ENCODE assay signal across 9 mouse cellular contexts in the genomic region with DNA sequence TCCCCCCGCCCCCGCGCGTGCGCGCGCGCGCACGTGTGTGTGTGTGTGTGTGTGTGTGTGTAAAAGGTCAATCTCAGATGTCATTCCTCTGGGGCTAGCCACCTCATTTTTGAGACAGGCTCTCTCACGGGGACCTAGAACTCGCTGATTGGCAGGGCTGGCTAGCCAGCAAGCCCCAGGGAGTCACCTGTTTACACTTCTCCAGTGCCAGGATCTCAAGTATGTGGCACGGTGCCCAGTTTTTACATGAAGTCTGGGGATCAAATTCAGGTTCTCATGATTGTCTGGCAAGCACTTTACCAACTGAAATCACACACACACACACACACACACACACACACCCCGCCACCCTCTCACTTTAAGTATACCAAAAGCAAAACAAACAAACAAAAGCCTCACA. TPM values are rescaled to one million over a fixed set of nuclear protein-coding genes. Genes with fewer than 3 reads are reported as not detected.
DNase-seq lines count a peak whose midpoint lies in the region; ATAC-seq and TF ChIP-seq lines count a peak whose summit lies in the region.
"Had no signal": no experiment of that assay in that cellular context is flagged by ENCODE, and none has a peak within 500 bp of the region (broad histone marks: within the 10 kb centered on the region; RNA-seq: fewer than 3 reads in every experiment).

No protein-coding gene starts in this region.

- WGBS in heart, embryonic 16.5 days, result 72% methylated on average over 14 of the region's 14 CpGs
- 69% methylated on average over 14 of the region's 14 CpGs for WGBS in lung, postnatal 0 days
- 95% methylated on average over 14 of the region's 14 CpGs for WGBS in midbrain, embryonic 10.5 days

- peak; percentile 21 for DNase-seq in cerebellum, adult 9-10 months
- DNase-seq in cerebellum, adult 8-10 months, result no peak
- peak; percentile 55 to 66 for DNase-seq in cerebellum, postnatal 14 days
- DNase-seq in lung, postnatal 0 days (ENCODE audit: low spot score), result peak; percentile 71
- no peak for DNase-seq in frontal cortex, postnatal 10 days (ENCODE audit: low spot score in 2 of 2)
- DNase-seq in midbrain, embryonic 10.5 days (ENCODE audit: low spot score), result no peak
- no peak for DNase-seq in layer of hippocampus, adult 18-20 months (ENCODE audit: low spot score in 2 of 2)
- DNase-seq: liver, embryonic 13.5 days had no signal

- peak; percentile 63; the same call in 1 of the 2 replicates for ATAC-seq in heart, embryonic 16.5 days (replicated peaks; ENCODE audit: extremely low read depth, insufficient read depth, low FRiP score)
- ATAC-seq in lung, postnatal 0 days, result peak; percentile 80

- H3K27me3 ChIP-seq in heart, embryonic 16.5 days (ENCODE audit: control insufficient read depth, insufficient read depth, low read length), result no peaks in the 10 kb centered on the region
- H3K27me3 ChIP-seq in lung, postnatal 0 days (replicated peaks; ENCODE audit: insufficient read depth, low read length), result no peaks in the 10 kb centered on the region
- H3K27me3 ChIP-seq in midbrain, embryonic 10.5 days (ENCODE audit: low read depth, poor library complexity, severe bottlenecking), result no peaks in the 10 kb centered on the region
- H3K27me3 ChIP-seq: liver, embryonic 13.5 days had no signal

- 0 out of 2 replicates have a peak, but pooled peaks have one; percentile 19 for TF ChIP-seq EP300 in lung, postnatal 0 days (IDR thresholded peaks at IDR 0.05)

- no peak overlapping the region for H3K4me2 ChIP-seq in heart, embryonic 16.5 days (ENCODE audit: low read depth, low read length)
- no peak overlapping the region for H3K4me2 ChIP-seq in lung, postnatal 0 days (replicated peaks; ENCODE audit: low read depth, low read length)
- H3K4me2 ChIP-seq: liver, embryonic 13.5 days had no signal

- no peak overlapping the region for H3K9ac ChIP-seq in heart, embryonic 16.5 days (ENCODE audit: low read length)
- no peak overlapping the region for H3K9ac ChIP-seq in lung, postnatal 0 days (replicated peaks; ENCODE audit: low read depth)
- H3K9ac ChIP-seq: liver, embryonic 13.5 days had no signal

- peaks cover 30% of the 10 kb centered on the region for H3K4me1 ChIP-seq in heart, embryonic 16.5 days (ENCODE audit: control insufficient read depth, insufficient read depth, low read length)
- H3K4me1 ChIP-seq in lung, postnatal 0 days (ENCODE audit: insufficient read depth, low read depth, low read length), result peaks cover 4% of the 10 kb centered on the region
- H3K4me1 ChIP-seq in midbrain, embryonic 10.5 days, result no peaks in the 10 kb centered on the region
- H3K4me1 ChIP-seq: liver, embryonic 13.5 days had no signal

- no peak for TF ChIP-seq CTCF in lung, postnatal 0 days (IDR thresholded peaks at IDR 0.05)

- H3K9me3 ChIP-seq in heart, embryonic 16.5 days (replicated peaks; ENCODE audit: control insufficient read depth, low read length), result no peaks in the 10 kb centered on the region
- no peaks in the 10 kb centered on the region for H3K9me3 ChIP-seq in lung, postnatal 0 days (ENCODE audit: low read length)
- H3K9me3 ChIP-seq in midbrain, embryonic 10.5 days (replicated peaks), result no peaks in the 10 kb centered on the region
- H3K9me3 ChIP-seq: liver, embryonic 13.5 days had no signal

- H3K4me3 ChIP-seq in heart, embryonic 16.5 days (ENCODE audit: low read length), result no peak overlapping the region
- no peak overlapping the region for H3K4me3 ChIP-seq in lung, postnatal 0 days (ENCODE audit: low read depth, low read length)
- no peak overlapping the region for H3K4me3 ChIP-seq in midbrain, embryonic 10.5 days
- H3K4me3 ChIP-seq: liver, embryonic 13.5 days had no signal

- peak overlapping the region; percentile 82 for H3K27ac ChIP-seq in heart, embryonic 16.5 days (ENCODE audit: low read length)
- no peak overlapping the region for H3K27ac ChIP-seq in lung, postnatal 0 days (ENCODE audit: low read length)
- H3K27ac ChIP-seq in midbrain, embryonic 10.5 days (replicated peaks), result no peak overlapping the region
- H3K27ac ChIP-seq: liver, embryonic 13.5 days had no signal

- H3K36me3 ChIP-seq in heart, embryonic 16.5 days (ENCODE audit: control insufficient read depth, insufficient read depth), result peaks cover 5% of the 10 kb centered on the region; the same call in 1 of the 2 replicates
- no peaks in the 10 kb centered on the region for H3K36me3 ChIP-seq in lung, postnatal 0 days (ENCODE audit: insufficient read depth, low read length)
- peaks cover 65% of the 10 kb centered on the region for H3K36me3 ChIP-seq in midbrain, embryonic 10.5 days
- H3K36me3 ChIP-seq: liver, embryonic 13.5 days had no signal

RNA-seq across cellular contexts. Expression of a gene that starts 26.9 kb away (rescaled TPM):
- polyA plus RNA-seq in heart, embryonic 16.5 days (2015; fragmentation: Nextera tagmentation; extraction: Ambion mirVana), result 44.2 and 44.5 TPM in 2 replicates
- 23.9 and 26.6 TPM in 2 replicates for polyA plus RNA-seq in lung, postnatal 0 days (2015; fragmentation: Nextera tagmentation; extraction: Ambion mirVana)
- polyA plus RNA-seq in midbrain, embryonic 10.5 days (2016; fragmentation: Nextera tagmentation; extraction: Ambion mirVana), result 309 and 330 TPM in 2 replicates
- total RNA-seq in layer of hippocampus, adult 18-20 months (2021), result 10 to 100 TPM; 12.8 to 14.6 TPM

RNA-seq across cellular contexts. Expression of a gene that starts 42.0 kb away (rescaled TPM):
- polyA plus RNA-seq in heart, embryonic 16.5 days (2015; fragmentation: Nextera tagmentation; extraction: Ambion mirVana), result 26.0 and 27.1 TPM in 2 replicates
- 15.3 and 15.8 TPM in 2 replicates for polyA plus RNA-seq in lung, postnatal 0 days (2015; fragmentation: Nextera tagmentation; extraction: Ambion mirVana)
- 5.2 and 7.0 TPM in 2 replicates for polyA plus RNA-seq in midbrain, embryonic 10.5 days (2016; fragmentation: Nextera tagmentation; extraction: Ambion mirVana)
- total RNA-seq in layer of hippocampus, adult 18-20 months (2021), result 1 to 10 TPM; 8.4 to 9.8 TPM

Comparison
In these comparisons a context has a peak if more than half of its experiments do, and no peak if none do; other contexts are left out.
1. DNase-seq: peak in cerebellum, adult 9-10 months (single experiment), cerebellum, postnatal 14 days (2 of 2) and lung, postnatal 0 days (single experiment); none in cerebellum, adult 8-10 months (single experiment), frontal cortex, postnatal 10 days (0 of 2), midbrain, embryonic 10.5 days (single experiment) and layer of hippocampus, adult 18-20 months (0 of 2).